Mouse (Mus musculus) thymus, adult 18-20 months (tissue): ENCODE data around the gene Clasp2.
"Not testable (repeated sequence)": the region's sequence is repeated elsewhere in the genome, so short reads cannot be mapped to it uniquely, and the experiment has no call there.

ENCODE experiments used
- DNase-seq, 2 experiments: peaks; one replicate each; pipeline ENCODE4 v3.0.0; 2022; ENCODE audit warnings: mixed read lengths in 2 of 2

Gene Clasp2

DNA sequence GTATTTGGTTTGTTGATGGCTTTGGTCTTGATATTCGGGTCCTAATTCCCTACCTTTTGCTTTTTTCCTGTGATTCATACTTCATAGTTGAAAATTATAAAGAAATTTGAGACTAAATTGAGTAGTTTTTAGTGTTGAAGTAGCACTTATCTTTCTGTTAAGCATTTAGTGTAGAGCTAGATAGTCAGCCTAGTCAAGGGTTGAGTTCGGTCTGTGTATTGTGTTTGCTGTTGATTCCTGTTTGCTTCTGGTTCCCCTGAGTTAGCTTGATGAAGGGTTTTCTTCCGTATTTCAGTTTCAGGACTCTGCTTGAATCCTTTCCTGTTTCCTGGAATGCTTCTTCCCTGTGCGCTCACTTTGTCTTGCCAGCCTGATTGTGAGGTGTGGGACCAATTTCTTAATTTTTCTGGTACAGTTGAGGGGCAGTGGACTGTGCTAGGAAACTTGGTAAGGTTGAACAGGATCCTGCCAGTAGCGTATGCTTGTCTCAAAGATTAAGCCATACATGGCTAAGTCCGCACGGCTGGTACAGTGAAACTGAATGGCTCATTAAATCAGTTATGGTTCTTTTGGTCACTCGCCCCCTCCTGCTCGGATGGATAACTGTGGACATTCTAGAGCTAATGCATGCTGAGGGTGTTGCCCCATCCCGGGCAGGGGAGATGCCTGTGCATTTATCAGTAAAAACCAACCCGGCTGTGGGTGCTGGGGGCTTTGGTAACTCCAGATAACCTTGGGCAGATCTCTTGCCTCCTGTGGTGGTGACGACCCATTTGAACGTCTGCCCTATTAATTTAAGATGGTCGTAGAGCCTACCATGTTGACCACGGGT is 14.8 kb downstream of the Clasp2 start:
- DNase-seq, result no peak

DNA sequence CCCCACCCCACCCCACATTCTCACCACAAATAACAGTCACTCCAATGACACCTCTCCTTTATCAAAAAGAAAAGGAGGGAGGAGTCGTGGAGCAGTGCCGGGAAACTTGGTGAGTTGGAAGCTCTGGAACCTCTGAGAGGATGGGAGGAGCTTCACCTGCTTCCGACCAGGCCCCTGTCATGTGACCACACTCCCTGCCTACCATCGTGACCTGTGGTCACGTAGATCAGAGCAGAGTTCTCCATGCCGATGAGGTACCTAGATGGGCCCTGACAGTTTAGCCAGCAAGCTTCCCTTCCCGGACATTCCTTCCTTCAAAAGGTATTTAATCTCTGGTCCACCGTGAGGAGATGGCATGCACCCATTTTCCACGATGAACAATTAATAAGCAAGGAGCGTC is 17.2 kb downstream of the Clasp2 start:
- no peak for DNase-seq

GRCm38 (mm10) chr9:113759684-113760083 is 18.4 kb downstream of the Clasp2 start:
- no peak for DNase-seq

DNA sequence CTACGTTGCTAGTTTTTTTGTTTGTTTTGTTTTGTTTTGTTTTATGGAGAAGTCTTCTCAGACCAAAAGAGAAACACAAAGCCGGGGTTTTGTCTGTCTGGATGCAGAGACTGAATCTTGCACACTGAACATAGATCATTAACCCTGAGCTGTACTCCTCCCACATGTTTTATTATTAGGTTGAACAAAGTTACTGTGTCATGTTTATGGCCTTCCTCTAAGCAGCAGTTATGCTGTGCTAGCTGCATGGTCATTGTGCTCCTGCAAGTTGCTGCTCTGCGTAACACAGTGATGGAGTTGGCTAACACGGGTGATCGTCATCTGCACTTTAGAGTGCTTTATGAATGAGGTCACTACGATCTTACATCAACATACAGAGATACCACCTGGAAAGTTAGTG is 21.1 kb downstream of the Clasp2 start:
- DNase-seq, result no peak

- DNase-seq, result no peak
Measured at GRCm38 (mm10) chr9:113763123-113763522, 21.9 kb downstream of the Clasp2 start.

DNA sequence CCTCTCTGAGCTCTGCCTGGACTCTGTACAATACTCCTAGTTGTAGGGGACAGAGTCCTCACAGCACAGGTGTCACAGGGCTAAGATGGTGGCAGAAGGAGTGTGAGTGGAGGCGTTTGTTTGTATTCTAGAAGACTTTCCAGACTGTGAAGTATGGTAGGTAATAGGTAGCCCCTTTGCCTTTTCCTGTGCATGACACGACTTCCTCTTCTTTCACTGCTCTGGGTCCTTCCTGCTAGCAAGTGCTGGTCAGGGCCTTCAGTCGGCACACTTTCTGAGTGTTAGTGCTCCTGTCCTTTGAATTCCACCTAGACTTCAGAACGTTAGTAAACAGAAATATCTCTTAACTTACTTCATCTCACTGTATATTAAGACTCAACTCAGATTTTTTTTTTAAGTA is 29.4 kb downstream of the Clasp2 start:
- no peak for DNase-seq

- DNase-seq, result no peak
Measured at GRCm38 (mm10) chr9:113780863-113781262, 39.6 kb downstream of the Clasp2 start.

DNA sequence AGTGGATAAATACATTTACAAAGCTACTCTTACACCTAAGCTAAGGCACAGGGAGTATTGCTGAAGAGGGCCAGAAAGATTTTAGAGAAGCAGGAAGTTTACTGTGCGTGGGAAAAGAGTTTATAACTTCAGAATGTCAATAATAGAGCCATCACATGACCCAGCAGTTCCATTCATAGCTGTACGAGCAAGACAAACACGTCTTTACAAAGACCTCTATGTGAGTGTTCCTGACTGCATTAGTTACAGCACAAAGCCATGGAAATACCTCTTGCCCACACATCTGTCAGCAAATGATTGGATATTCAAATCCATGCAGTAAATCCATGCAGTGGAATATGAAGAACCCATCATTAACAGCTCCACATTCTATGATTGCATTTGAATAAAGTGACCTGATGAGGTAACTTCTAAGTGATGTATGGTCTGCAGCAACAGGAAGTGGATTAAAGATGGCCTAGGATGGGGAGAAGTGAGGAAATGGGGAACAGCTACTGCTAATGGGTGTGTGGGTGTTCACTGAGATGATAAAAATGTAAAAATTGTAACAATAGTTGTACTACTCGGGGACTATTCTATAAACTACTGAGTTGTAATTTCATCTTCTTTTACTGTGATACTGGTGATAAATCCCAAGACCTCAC is 41.2 kb downstream of the Clasp2 start:
- DNase-seq, result no peak

GRCm38 (mm10) chr9:113783674-113784073 is 42.4 kb downstream of the Clasp2 start:
- no peak for DNase-seq

GRCm38 (mm10) chr9:113789283-113789682 is 48.0 kb downstream of the Clasp2 start:
- DNase-seq, result not testable (repeated sequence)

DNA sequence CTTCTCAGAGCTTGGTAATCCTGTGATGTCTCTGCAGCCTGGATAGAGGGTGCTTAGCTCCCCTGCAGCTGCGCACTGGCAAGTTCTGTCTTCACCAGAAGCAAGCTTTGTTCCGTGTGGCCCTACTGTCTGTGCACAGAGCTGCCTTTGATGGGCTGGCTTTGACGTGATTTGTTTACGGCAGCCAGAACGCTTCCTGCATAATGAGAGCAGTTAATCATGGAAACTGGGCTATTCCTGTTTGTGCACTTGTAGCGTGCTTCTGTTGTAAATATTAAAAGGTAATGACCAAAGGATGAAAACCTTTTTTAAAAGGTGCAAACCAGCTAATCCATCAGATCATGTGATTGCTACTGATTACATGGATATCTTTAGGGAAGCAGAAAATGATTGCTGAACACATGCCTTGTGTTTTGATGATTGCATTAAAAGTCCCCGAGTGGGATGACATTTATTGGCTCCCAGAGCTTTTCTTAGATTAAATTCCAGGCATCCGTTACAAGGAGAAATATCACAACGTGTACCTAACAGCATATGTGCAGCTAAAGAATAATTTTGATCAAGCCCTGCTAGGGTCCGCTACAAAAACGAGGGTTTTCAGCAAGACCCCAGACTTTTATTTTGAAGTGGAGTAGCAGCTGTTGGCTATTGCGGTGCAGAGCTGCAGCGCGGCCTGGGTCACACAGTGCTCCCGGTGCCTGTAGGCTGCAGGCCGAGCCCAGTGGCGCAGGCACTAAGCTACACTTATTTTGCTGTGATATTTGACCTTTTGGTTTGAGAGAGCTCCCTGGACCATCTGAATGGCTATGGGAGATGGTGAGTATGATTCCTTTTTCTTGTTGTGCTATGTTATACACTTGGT is 51.6 kb downstream of the Clasp2 start:
- peak; percentile 20 to 32 for DNase-seq

DNA sequence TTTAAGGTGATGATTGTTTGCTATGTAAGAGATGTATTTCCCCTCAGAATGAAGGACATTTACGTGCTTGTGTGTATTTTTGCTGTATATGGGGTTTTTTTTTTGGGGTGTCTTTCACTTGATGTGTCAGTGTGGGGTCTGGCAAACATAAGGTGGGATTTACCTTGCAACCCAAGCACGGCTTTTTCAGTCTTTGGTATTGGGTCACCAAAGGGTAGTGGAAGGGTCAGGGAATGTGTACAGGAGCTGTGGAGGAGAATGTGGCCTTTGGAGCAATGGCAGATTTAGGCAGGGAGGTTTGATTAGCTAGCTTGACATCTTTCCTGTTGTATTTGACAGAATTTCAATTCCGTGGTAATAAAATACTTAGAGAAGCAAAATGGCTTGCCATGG is 52.2 kb downstream of the Clasp2 start:
- DNase-seq, result no peak

DNA sequence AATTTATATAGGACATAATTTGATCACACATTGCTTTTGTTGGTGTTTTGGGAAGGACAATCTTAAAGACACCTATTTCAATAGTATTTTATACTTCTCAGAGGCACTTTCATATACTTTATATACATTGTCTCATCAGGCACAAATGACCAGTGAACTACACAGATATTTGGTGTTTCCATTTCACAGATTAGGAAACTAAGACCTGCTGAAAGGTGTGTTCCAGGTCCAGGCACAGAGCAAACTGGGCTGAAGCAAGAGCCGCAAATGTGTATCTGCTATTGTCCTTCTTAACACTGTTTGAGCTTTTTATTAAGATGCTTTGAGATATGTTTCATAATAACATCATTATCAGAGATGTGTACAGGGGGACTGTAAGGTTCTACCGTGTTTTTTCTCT is 52.7 kb downstream of the Clasp2 start:
- DNase-seq, result no peak

GRCm38 (mm10) chr9:113797206-113797605 is 55.9 kb downstream of the Clasp2 start:
- DNase-seq, result no peak

DNA sequence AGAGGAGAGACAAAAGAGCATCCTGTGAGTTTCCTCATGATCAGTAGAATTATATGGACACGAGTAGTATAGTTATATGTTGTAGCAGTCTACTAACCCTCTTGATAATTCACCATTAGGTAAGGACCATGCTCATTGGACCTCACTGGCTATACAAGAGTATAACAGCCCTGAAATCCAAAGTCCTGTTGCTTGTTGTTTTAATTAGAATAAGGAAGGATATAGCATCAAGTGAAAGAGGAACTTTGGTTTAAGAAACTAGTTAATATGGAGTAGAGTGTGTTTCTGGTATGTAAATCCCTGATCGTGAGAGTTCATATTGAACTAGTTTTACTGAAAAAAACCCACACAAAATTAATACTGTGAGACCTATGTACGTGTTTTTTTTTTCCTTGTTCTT is 59.4 kb downstream of the Clasp2 start:
- DNase-seq, result no peak

GRCm38 (mm10) chr9:113802734-113803133 is 61.5 kb downstream of the Clasp2 start:
- DNase-seq, result no peak

DNA sequence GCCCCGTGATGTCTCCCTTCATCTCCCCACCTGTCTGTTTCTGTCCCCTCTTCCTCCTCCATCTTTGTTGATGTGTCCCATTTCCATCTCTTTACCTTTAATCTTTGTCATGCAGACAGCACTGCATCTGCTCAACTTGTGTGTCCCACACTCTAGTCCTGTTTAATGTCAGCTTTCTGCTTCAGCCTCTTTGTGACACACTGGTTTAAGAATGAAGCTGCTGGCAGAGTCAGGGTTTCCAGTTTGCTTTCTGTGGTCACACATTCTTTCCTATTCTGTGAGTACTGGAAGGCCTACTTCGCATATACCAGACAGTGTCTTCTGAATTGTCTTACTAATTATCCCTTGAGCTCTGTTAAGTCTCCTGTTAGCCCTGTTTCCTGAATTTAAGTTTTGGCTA is 62.5 kb downstream of the Clasp2 start:
- no peak for DNase-seq

DNA sequence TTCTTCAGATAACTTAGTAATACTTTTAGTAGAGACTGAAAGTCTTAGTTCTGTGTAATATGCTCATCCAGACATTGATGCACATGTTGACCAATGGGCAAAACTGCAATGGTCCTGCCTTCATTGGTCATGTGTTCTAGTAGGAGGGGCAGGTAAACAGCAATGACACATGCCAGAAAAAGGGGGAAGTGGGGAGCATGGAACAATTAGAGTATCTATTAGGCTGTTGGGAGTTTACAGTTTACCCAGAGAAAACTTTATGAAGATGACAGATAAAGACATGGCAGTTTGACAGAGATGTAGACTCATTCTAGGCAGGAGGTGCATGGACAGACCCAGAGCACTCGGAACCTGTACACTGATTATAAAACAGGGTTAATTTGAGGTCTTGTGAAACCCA is 64.1 kb downstream of the Clasp2 start:
- DNase-seq, result no peak

DNA sequence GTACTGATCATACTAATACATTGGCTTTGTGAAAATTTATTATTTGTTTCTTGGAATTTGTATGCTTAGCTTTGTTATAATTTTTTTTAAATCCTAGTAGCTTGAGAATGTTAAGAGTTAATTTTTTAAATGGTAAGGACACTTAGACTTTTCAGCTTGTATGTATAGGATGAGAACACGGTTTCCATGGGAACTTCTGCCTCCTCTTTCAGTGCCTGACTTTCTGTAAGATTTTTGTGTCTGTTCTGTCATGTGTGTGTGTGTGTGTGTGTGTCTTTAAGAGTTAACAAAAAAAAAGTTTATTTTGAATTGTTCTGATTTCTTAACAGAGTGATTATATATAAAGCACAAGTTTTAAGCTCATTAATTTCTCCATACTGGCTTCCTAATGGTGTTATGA is 70.1 kb downstream of the Clasp2 start:
- no peak for DNase-seq

DNA sequence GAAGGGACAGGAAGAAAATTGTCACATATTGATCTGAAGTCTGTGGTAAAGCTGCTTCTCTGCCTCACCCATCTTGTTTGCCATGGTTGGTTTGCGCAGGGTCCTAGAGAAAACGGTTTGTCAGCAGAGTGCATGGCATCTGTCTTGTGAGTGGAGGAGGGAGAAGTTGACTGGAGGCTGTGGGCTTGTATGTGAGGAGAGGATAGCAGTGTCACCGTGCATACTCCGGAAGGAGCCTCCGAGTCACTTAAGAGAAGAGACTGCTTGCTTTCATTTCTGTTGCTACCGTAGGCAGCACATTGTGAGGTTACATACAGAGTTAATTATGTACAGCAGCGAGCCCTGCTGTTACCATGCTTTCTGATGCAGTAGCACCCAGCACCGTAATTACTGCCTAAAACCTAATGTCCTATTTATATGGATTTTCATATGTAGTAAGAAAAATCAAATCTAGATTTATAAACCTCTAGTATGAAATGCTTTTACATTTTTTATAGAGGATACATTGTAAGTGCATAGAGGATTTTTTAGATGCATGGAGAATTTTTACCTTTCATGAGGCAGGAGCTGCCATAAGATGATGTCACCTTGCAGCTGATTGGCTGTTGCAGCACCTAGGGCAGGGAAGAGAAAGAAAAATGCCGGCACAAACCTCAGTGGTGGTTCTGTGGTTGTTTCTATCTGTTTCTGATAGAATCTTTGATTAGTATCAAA is 70.8 kb downstream of the Clasp2 start:
- DNase-seq, result peak; percentile 7 to 29

- no peak for DNase-seq
Measured at GRCm38 (mm10) chr9:113812671-113813001, 71.4 kb downstream of the Clasp2 start.

- DNase-seq, result no peak
Measured at GRCm38 (mm10) chr9:113813086-113813485, 71.8 kb downstream of the Clasp2 start.

DNA sequence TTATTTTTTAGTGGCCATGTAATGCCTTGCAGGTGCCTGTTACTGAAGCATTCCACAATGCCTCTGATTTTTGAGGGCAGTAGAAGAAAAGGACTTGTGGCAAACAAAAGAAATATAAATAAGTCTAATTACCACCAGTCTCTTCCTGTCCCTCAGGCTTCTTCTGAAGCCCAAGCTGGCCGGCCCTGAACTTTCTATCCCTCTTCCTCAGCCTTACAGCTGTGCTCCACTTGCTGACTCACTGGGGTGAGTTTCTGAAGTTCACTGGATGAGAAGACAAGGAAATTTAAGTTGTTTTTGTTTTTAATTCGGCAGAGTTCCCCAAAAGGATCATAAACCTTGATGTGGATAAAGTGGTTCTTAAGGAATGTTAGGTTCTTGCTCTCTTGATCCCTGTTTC is 74.6 kb downstream of the Clasp2 start:
- no peak for DNase-seq
